ENCODE assay signal across 15 mouse cellular contexts in genomic region chr6:15639378-15639777, GRCm38 (mm10).
DNase-seq lines count a peak whose midpoint lies in the region; ATAC-seq lines count a peak whose summit lies in the region.
"Had no signal": no experiment of that assay in that cellular context is flagged by ENCODE, and none has a peak within 500 bp of the region (broad histone marks: within the 10 kb centered on the region; RNA-seq: fewer than 3 reads in every experiment).

No protein-coding gene starts in this region.

- H3K4me2 ChIP-seq in hindbrain, embryonic 16.5 days (ENCODE audit: low read length), result no peak overlapping the region
- H3K4me2 ChIP-seq in hindbrain, embryonic 12.5 days (replicated peaks), result no peak overlapping the region
- H3K4me2 ChIP-seq in midbrain, embryonic 14.5 days (ENCODE audit: low read length), result no peak overlapping the region
- H3K4me2 ChIP-seq: lung, embryonic 14.5 days; neural tube, embryonic 12.5 days had no signal

- no peak overlapping the region for H3K4me3 ChIP-seq in hindbrain, embryonic 16.5 days (ENCODE audit: low read length)
- no peak overlapping the region for H3K4me3 ChIP-seq in hindbrain, embryonic 12.5 days
- H3K4me3 ChIP-seq in embryonic facial prominence, embryonic 10.5 days, result no peak overlapping the region
- no peak overlapping the region for H3K4me3 ChIP-seq in midbrain, embryonic 14.5 days (replicated peaks; ENCODE audit: low read depth, low read length)
- H3K4me3 ChIP-seq: neural tube, embryonic 12.5 days had no signal

- H3K27ac ChIP-seq in hindbrain, embryonic 16.5 days (ENCODE audit: low read depth, low read length), result no peak overlapping the region
- no peak overlapping the region for H3K27ac ChIP-seq in hindbrain, embryonic 12.5 days
- H3K27ac ChIP-seq in embryonic facial prominence, embryonic 10.5 days (replicated peaks), result no peak overlapping the region
- no peak overlapping the region for H3K27ac ChIP-seq in midbrain, embryonic 14.5 days (replicated peaks; ENCODE audit: low read depth, low read length)
- H3K27ac ChIP-seq: neural tube, embryonic 12.5 days had no signal

- WGBS in hindbrain, embryonic 16.5 days, result 8% methylated on average over 4 of the region's 4 CpGs
- WGBS in hindbrain, embryonic 12.5 days, result 10% methylated on average over 4 of the region's 4 CpGs
- WGBS in embryonic facial prominence, embryonic 10.5 days, result 14% methylated on average over 4 of the region's 4 CpGs
- WGBS in midbrain, embryonic 14.5 days, result 5% methylated on average over 4 of the region's 4 CpGs

- no peak overlapping the region for H3K9ac ChIP-seq in hindbrain, embryonic 16.5 days (ENCODE audit: low read depth, low read length)
- H3K9ac ChIP-seq in hindbrain, embryonic 12.5 days, result no peak overlapping the region
- no peak overlapping the region for H3K9ac ChIP-seq in midbrain, embryonic 14.5 days (replicated peaks; ENCODE audit: low read length)
- H3K9ac ChIP-seq: lung, embryonic 14.5 days; neural tube, embryonic 12.5 days had no signal

- H3K9me3 ChIP-seq in hindbrain, embryonic 16.5 days (ENCODE audit: control insufficient read depth, low read length), result no peaks in the 10 kb centered on the region
- H3K9me3 ChIP-seq in hindbrain, embryonic 12.5 days (replicated peaks), result no peaks in the 10 kb centered on the region
- no peaks in the 10 kb centered on the region for H3K9me3 ChIP-seq in embryonic facial prominence, embryonic 10.5 days
- no peaks in the 10 kb centered on the region for H3K9me3 ChIP-seq in midbrain, embryonic 14.5 days (ENCODE audit: control insufficient read depth, low read length)
- H3K9me3 ChIP-seq: neural tube, embryonic 12.5 days had no signal

- intact Hi-C loops in heart, postnatal 14 days (cut with DNase I), result no loop called here

- ATAC-seq in hindbrain, embryonic 16.5 days, result peak; percentile 60
- ATAC-seq in hindbrain, embryonic 12.5 days (ENCODE audit: low FRiP score), result no peak
- ATAC-seq in midbrain, embryonic 14.5 days (ENCODE audit: low FRiP score, low TSS enrichment), result no peak

- H3K36me3 ChIP-seq in hindbrain, embryonic 16.5 days (ENCODE audit: control insufficient read depth, insufficient read depth, low read length), result no peaks in the 10 kb centered on the region
- no peaks in the 10 kb centered on the region for H3K36me3 ChIP-seq in hindbrain, embryonic 12.5 days
- H3K36me3 ChIP-seq in embryonic facial prominence, embryonic 10.5 days (replicated peaks), result no peaks in the 10 kb centered on the region
- H3K36me3 ChIP-seq in midbrain, embryonic 14.5 days (ENCODE audit: control insufficient read depth, insufficient read depth, low read length), result no peaks in the 10 kb centered on the region
- H3K36me3 ChIP-seq: neural tube, embryonic 12.5 days had no signal

- H3K27me3 ChIP-seq in hindbrain, embryonic 16.5 days (replicated peaks; ENCODE audit: control insufficient read depth, insufficient read depth, low read length), result no peaks in the 10 kb centered on the region
- no peaks in the 10 kb centered on the region for H3K27me3 ChIP-seq in hindbrain, embryonic 12.5 days
- H3K27me3 ChIP-seq in embryonic facial prominence, embryonic 10.5 days (replicated peaks; ENCODE audit: low read depth, poor library complexity, severe bottlenecking), result no peaks in the 10 kb centered on the region
- H3K27me3 ChIP-seq in midbrain, embryonic 14.5 days (ENCODE audit: control insufficient read depth, insufficient read depth, low read length), result no peaks in the 10 kb centered on the region
- H3K27me3 ChIP-seq: neural tube, embryonic 12.5 days had no signal

- H3K4me1 ChIP-seq in hindbrain, embryonic 16.5 days (ENCODE audit: control insufficient read depth, insufficient read depth, low read depth, low read length), result no peaks in the 10 kb centered on the region
- H3K4me1 ChIP-seq in hindbrain, embryonic 12.5 days, result peaks cover 8% of the 10 kb centered on the region
- peaks cover 13% of the 10 kb centered on the region for H3K4me1 ChIP-seq in embryonic facial prominence, embryonic 10.5 days
- peaks cover 8% of the 10 kb centered on the region; the same call in 1 of the 2 replicates for H3K4me1 ChIP-seq in midbrain, embryonic 14.5 days (ENCODE audit: control insufficient read depth, insufficient read depth, low read length)

- DNase-seq in embryonic facial prominence, embryonic 10.5 days (ENCODE audit: low spot score), result peak; percentile 11
- DNase-seq in forelimb bud, embryonic 11.5 days (ENCODE audit: low read depth, low spot score), result peak; percentile 12
- DNase-seq in midbrain, embryonic 14.5 days, result peak; percentile 23
- DNase-seq in thymus, postnatal 36 days, result no peak
- no peak for DNase-seq in layer of hippocampus, adult 11-12 months (ENCODE audit: low spot score)
- no peak for DNase-seq in heart, postnatal 14 days
- DNase-seq: cerebellum, adult 11 months; gastrocnemius, postnatal 36 days; kidney, adult 11 months; left cerebral cortex, postnatal 4 days; lung, embryonic 14.5 days; thymus, adult 18-20 months had no signal

Comparison
In these comparisons a context has a peak if more than half of its experiments do, and no peak if none do; other contexts are left out.
1. DNase-seq: peak in embryonic facial prominence, embryonic 10.5 days (single experiment), forelimb bud, embryonic 11.5 days (single experiment) and midbrain, embryonic 14.5 days (single experiment); none in thymus, postnatal 36 days (0 of 2), layer of hippocampus, adult 11-12 months (single experiment) and heart, postnatal 14 days (0 of 2).